Mouse (Mus musculus) ES-E14 (cell line): Measurements from ENCODE around the gene Chd3. TPM values are rescaled to one million over a fixed set of nuclear protein-coding genes. Genes with fewer than 3 reads are reported as not detected.
A peak's percentile ranks its signal among the peaks of the same experiment; 100 is the strongest.
"Not testable (repeated sequence)": the region's sequence is repeated elsewhere in the genome, so short reads cannot be mapped to it uniquely, and the experiment has no call there.

Experiments used
- DNase-seq: peaks from one replicate; pipeline ENCODE4 v3.0.0-alpha.2; 2013; ENCODE audit warnings: low read depth, low spot score
- H3K27ac ChIP-seq: 2 replicates; pipeline ENCODE4 v1.5.1; 2012; ENCODE audit warnings: low read depth, mild to moderate bottlenecking, low read length, moderate library complexity, mixed read lengths; ENCODE audit not compliant: poor library complexity, insufficient read depth, severe bottlenecking
- H3K36me3 ChIP-seq: 2 replicates; pipeline ENCODE4 v1.6.1; 2012; ENCODE audit warnings: mild to moderate bottlenecking, low read length, moderate library complexity, mixed read lengths; ENCODE audit not compliant: control insufficient read depth, poor library complexity, insufficient read depth, severe bottlenecking
- H3K4me1 ChIP-seq, 2 experiments: fragments of 150-350 bp in 1 of 2; sonication (generic) in 1 of 2; 2 replicates each; pipeline ENCODE4 v1.6.1; 2012; ENCODE audit warnings: low read length in 2 of 2, mild to moderate bottlenecking in 1 of 2, mixed read lengths in 1 of 2; ENCODE audit not compliant: control insufficient read depth in 2 of 2, insufficient read depth in 2 of 2, poor library complexity in 1 of 2
- H3K4me3 ChIP-seq, 2 experiments: fragments of 150-350 bp in 1 of 2; sonication (generic) in 1 of 2; 2 replicates each; pipeline ENCODE4 v1.5.1; 2012; ENCODE audit warnings: low read length in 2 of 2, low read depth in 1 of 2, mild to moderate bottlenecking in 1 of 2, mixed read lengths in 1 of 2; ENCODE audit not compliant: insufficient read depth in 1 of 2, poor library complexity in 1 of 2, severe bottlenecking in 1 of 2
- H3K9ac ChIP-seq: 2 replicates; pipeline ENCODE4 v1.6.1; 2012; ENCODE audit warnings: low read depth, mild to moderate bottlenecking, low read length, mixed read lengths; ENCODE audit not compliant: poor library complexity, insufficient read depth, severe bottlenecking
- H3K9me3 ChIP-seq: fragments of 150-350 bp; sonication (generic); 2 replicates; pipeline ENCODE4 v1.6.1; 2012; ENCODE audit warnings: low read depth, mild to moderate bottlenecking, low read length; ENCODE audit not compliant: control insufficient read depth, insufficient read depth
- CHD2 ChIP-seq: IDR thresholded peaks from 2 replicates; pipeline ENCODE4 v1.6.1; 2014; ENCODE audit warnings: mild to moderate bottlenecking, low read depth, low read length, inconsistent platforms
- HCFC1 ChIP-seq: IDR thresholded peaks from 2 replicates; pipeline ENCODE4 v1.6.1; 2012; ENCODE audit warnings: low read length, inconsistent platforms, borderline replicate concordance; ENCODE audit not compliant: insufficient read depth
- MAFK ChIP-seq: IDR thresholded peaks from 2 replicates; pipeline ENCODE4 v1.6.1; 2014; ENCODE audit warnings: mild to moderate bottlenecking, low read depth, low read length, inconsistent platforms; ENCODE audit not compliant: insufficient read depth
- ZC3H11A ChIP-seq: IDR thresholded peaks from 2 replicates; pipeline ENCODE4 v1.6.1; 2012; ENCODE audit warnings: low read depth, mild to moderate bottlenecking, inconsistent platforms, low read length, borderline replicate concordance
- ZNF384 ChIP-seq: IDR thresholded peaks from 2 replicates; pipeline ENCODE4 v1.6.1; 2012; ENCODE audit warnings: low read depth, low read length, inconsistent platforms
- in situ Hi-C, 2 experiments: fragments of 600-800 bp; cut with MboI; formaldehyde crosslinking; loops; one replicate each; pipeline ENCODE4 v1.15.1; 2025; ENCODE audit warnings: low sequenced_read_pairs in 2 of 2, inconsistent platforms in 1 of 2; ENCODE audit not compliant: unreplicated experiment in 2 of 2
- total RNA-seq: library from RNA; depleted of rRNA; stranded (reverse); fragments of 300-350 nt; gene quantifications from 2 replicates; pipeline ENCODE4 v1.2.3, GENCODE M21; 2012

Gene Chd3
- total RNA-seq, 1 experiment = 27.0 TPM

GRCm38 (mm10) chr11:69396772-69397171 lies 27.6 kb upstream of the Chd3 start:
- DNase-seq = no peak
- no peak for TF ChIP-seq MAFK
- in situ Hi-C loops = no loop called here
- no peaks in the 10 kb centered on the region for H3K9me3 ChIP-seq
- peaks cover 14% of the 10 kb centered on the region; the same call in 1 of the 2 replicates for H3K36me3 ChIP-seq
- H3K4me1 ChIP-seq = peaks cover 0 to 9% of the 10 kb centered on the region in 2 experiments; a peak in 1 of 4 replicates
- H3K9ac ChIP-seq = peak overlapping the region; percentile 97
- H3K27ac ChIP-seq = no peak overlapping the region
- peak overlapping the region; percentile 80 to 91; a peak in 3 of 4 replicates for H3K4me3 ChIP-seq

GRCm38 (mm10) chr11:69395634-69396373 lies 26.6 kb upstream of the Chd3 start:
- Histone ChIP-seq H3K36me3 (peaks cover 8% of the 10 kb centered on the region; the same call in 1 of the 2 replicates), H3K4me3 (peak overlapping the region; percentile 80 to 91), H3K4me1 (peaks cover 0 to 5% of the 10 kb centered on the region in 2 experiments; a peak in 1 of 4 replicates), H3K9ac (peak overlapping the region; percentile 97), H3K9me3 (no peaks in the 10 kb centered on the region), H3K27ac (peak overlapping the region; percentile 89)
- TF ChIP-seq ZNF384 = no peak
- peak; percentile 99 for TF ChIP-seq HCFC1
- peak; percentile 99 for TF ChIP-seq CHD2
- peak; percentile 99 for DNase-seq
- in situ Hi-C loops = no loop called here

- DNase-seq, H3K4me1 ChIP-seq, H3K9me3 ChIP-seq, H3K36me3 ChIP-seq, in situ Hi-C loops: not testable (repeated sequence)
- Histone ChIP-seq H3K4me3 (peak within 1 kb of the TSS; percentile 80 to 91), H3K9ac (peak within 1 kb of the TSS; percentile 97), H3K27ac (peak within 1 kb of the TSS; percentile 89)
These were observed 26.0 kb upstream of the Chd3 start, which contains the start of the genes Naa38 and Cyb5d1 for GRCm38 (mm10) chr11:69395235-69395633. Gene Naa38, plus strand, starts transcription at chr11:69395487. Gene Cyb5d1, minus strand, starts transcription at chr11:69395631.

- H3K4me3 ChIP-seq = peak overlapping the region; percentile 80 to 91
- H3K27ac ChIP-seq, H3K4me1 ChIP-seq, in situ Hi-C loops, DNase-seq, H3K9me3 ChIP-seq, H3K36me3 ChIP-seq: not testable (repeated sequence)
- peak overlapping the region; percentile 93 for H3K9ac ChIP-seq
These were observed 25.5 kb upstream of the Chd3 start for GRCm38 (mm10) chr11:69394591-69395167.

- TF ChIP-seq CHD2 (no peak), ZNF384 (peak; percentile 99), MAFK (no peak), HCFC1 (no peak), ZC3H11A (peak; percentile 57)
- peak overlapping the region in 1 of 2 experiments; percentile 30; a peak in 1 of 4 replicates for H3K4me3 ChIP-seq
- H3K27ac ChIP-seq = no peak overlapping the region
- no peaks in the 10 kb centered on the region for H3K36me3 ChIP-seq
- H3K4me1 ChIP-seq = peaks cover 0 to 3% of the 10 kb centered on the region in 2 experiments; a peak in 2 of 4 replicates
- in situ Hi-C loops = no loop called here
- H3K9ac ChIP-seq = no peak overlapping the region
- no peak for DNase-seq
- no peaks in the 10 kb centered on the region for H3K9me3 ChIP-seq
These were observed 21.3 kb upstream of the Chd3 start for GRCm38 (mm10) chr11:69390400-69391034.
